Mouse (Mus musculus) v-Abl transformed pro-B cells (cell line): Measurements from ENCODE around the gene Os9.

ENCODE experiments used
- in situ Hi-C, 2 experiments: fragments of 400-800 bp; cut with MboI; formaldehyde crosslinking; loops; one replicate each; pipeline ENCODE4 v1.15.1; 2025; ENCODE audit not compliant: unreplicated experiment in 2 of 2

Gene Os9

DNA sequence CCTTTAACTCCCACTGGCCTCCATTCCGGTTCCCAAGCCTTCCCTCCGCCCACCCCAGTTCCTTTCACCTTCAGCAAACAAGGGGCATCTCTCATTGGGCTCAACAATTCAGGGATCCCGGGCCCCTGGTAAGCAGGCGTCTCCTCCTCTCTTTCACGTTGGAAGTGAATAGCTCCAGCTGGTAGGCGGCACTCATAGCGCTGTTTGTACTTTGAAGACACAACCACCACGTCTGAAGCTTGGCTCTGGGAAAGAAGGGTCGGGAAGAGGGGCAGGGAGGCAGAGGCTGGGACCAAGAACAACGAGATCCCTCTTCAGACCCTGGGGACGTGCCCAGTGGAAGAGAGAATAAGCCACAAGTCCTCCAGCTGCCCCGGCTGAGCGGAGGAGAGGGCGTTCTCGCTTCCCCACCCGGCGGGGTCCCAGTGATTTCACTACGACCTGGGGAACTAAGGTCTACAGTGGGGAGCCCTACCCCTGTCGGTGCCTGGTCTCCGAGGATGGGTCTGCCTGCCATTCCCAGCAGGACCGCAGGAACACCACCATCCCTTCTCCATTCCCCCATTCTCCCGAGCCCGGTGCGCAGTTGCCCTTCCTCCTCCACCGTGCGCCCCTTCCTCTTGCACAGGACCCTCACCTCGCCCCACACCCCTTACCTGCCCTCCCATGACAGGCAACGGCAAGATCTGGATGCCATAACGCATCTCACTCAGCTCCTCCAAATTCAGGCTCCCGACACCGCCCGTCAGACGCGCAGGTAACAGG is 448 bp downstream of the Os9 start:
- in situ Hi-C loops, result loop anchor here in 1 of 2 experiments (5.0 kb wide), 1 partner anchor 102 kb away; no protein-coding TSS in a partner anchor

DNA sequence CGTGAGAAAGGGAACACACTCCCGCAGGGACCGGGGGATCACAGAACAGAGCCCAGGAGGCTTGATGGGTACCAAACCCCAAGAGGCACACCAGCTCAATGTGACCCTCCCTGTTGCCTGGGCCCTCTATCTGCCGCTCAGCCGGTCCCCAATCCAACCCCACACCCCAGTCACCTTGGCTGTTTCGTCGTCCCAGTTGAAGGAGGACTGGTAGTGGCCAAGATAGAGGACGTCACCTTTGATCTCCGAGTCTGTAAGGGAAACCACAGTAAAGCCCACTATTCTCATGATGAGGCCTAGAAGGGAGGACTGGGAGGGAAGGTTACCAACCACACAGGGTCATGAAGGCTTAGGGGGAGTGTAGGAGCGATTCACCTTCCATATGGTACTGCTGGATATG is 1.7 kb downstream of the Os9 start:
- in situ Hi-C loops, result no loop called here

DNA sequence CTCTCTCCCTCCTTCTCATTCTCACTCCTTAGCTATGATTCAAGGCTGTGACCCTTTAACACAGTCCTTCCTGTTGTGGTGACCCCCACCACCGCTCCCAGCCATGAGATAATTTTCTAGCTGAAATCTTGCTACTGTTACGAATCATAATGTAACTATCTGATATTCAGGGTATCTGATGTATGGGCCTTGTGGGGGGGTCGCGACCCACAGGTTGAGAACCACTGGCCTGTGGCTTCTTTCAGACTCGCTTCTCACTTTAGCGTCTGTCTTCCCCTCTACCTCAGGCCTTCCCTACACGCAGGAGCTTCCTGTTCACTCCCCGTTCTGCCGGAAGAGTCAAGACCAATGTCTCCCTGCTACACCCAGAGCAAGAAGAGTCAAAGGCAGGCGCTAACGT is 2.5 kb downstream of the Os9 start:
- in situ Hi-C loops, result no loop called here

DNA sequence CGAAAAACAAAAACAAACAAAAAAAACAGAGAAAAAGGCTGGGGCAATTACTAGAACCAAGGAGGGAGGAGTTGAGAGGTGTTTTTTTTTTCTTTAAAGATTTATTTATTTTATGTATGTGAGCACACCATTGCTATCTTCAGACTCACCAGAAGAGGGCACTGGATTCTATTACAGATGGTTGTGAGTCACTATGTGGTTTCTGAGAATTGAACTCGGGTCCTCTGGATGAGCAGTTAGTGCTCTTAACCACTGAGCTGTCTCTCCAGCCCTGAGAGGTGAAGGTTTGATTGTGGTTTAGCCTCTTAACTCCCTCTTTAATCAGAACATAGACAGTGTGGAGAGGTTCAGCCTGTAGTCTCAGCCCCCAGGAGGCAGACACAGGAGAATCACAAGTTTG is 5.9 kb downstream of the Os9 start:
- in situ Hi-C loops, result no loop called here

DNA sequence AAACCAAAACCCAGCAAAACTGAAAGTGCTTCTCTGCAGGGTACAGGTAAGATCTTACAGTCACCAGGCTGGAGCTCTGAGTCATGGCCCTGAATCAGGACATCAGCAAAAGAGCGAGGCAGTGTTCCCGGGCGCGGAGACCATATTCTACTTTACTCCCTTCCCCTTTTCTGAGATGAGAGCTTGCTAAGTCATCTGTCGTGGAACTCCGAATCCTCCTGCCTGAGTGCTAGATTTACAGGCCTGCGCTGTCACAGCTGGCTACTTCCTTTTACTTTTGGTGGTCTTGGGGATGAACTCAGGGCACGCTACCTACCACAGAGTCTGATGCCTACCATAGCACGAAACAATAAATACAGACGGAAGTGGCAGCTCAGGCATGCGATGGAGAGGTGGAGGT is 6.5 kb downstream of the Os9 start:
- in situ Hi-C loops, result loop anchor here in 1 of 2 experiments (5.0 kb wide), 1 partner anchor 37 kb away; the partner anchor contains the start of gene Agap2

DNA sequence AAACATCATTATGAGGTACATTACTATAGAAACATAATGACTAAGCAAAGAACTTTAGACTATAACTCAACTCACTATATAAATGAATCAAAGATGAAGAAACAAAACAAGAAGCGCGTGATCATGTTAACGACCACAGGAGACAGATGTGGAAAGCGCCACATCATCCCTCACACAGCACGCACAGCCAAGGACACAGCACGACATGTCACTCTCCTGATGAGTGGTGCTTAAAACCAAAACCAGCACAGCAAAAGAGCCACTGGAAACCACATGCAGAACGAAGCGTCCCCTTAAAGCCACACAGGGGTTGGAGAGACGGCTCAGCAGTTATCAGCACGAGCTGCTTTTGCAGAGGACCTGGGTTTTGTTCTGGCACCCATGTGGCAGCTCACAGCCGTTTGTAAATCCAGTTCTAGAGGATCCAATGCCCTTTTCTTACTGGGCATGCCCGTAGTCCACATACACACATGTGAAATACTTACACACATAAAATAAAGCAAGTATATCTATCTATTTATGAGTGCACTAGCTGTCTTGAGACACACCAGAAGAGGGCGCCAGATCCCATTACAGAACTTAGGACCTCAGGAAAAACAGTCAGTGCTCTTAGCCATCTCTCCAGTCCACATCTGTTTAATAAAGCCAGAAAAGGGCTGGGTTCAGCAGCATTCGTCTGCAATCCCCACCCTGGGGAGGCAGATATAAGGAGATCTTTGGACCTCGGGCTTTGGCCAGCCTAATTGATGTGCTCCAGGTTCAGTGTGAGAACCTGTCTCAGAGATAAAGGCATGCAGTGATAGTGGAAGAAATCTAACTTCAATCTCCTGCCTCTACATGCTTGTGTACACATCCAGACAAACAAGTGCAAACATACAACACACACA is 9.7 kb downstream of the Os9 start:
- in situ Hi-C loops, result loop anchor here in 1 of 2 experiments (5.0 kb wide), 1 partner anchor 34 kb away; the partner anchor contains the start of gene Agap2

DNA sequence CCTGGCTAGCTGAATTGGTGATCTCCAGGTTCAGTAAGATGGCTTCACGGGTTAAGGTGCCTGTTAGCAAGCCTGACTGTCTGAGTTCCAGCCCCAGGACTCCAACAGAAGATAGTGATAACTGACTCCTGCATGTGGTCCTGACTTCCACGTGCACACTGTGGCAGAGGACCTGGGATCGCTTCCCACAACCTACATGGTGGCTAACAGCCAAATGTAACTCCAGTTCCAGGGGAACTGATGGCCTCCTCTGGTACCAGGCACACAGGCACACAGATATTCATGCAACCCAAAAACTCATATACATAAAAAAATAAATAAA is 12.7 kb downstream of the Os9 start:
- in situ Hi-C loops, result no loop called here

DNA sequence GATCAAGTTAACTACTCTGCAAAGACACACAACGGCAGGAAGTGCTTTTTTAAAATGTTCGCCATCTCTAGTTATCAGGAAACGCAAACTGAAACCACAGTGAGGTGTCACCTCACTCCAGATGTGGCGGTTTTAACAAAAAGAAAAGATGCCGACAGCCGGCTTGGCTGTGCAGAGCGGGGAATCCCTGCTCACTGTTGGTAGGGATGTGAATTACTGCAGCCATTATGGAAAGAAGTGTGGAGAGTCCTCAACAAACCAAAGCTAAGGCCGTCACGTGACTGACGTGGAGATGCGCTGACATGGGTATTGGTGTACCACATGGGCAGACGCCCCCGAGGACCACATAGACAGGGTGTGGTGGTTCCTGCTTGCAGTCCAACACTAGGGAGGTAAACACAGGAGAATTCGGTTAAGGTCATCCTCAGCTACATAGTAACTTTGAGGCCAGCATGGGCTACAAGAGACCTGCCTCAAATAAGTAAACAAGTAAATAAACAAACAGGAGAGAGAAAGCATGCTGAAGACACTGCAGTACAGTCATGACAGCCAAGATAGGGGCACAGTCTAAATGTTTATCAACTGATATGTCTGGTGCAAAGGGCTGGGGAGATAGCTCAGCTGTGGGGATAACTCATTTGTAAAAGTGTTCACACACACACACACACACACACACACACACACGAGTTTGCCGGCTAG is 13.2 kb downstream of the Os9 start:
- in situ Hi-C loops, result no loop called here

DNA sequence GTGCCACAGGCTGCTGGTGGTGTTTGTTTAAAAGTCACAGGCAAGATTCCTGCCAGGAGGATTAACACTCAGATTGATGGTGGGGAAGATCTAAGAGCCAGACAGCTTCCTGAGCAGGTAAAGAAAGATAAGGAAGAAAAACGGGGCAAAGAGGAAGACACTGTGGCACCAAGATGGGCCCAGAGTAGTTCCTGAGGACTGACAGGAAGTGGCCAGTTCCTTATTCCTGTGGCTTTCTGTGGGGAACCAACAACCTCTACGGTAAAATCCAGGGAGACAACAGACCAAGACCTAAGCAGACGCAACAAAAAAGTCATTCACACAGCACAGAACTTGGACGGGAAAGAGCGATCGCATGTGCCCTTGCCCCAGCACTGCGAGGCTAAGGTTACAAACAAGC is 17.3 kb downstream of the Os9 start:
- in situ Hi-C loops, result no loop called here

DNA sequence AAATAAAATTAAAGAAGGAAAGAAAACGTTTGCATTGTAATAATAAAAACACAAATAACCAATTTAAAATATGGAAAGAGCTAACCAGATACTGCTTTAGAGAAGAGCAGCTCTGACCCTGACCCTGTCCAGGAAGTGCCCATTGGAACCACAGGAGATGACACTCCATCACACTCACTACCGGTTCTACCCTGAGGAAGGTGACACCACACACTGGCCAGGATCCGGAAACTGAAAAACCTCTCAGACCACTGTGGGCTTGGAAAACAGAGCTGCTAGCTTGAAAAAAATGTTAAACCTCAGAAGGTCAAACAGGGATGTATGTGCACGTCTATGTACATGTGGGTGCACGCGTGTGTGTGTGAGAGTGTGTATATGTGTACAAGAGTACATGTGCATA is 19.8 kb downstream of the Os9 start:
- in situ Hi-C loops, result no loop called here

DNA sequence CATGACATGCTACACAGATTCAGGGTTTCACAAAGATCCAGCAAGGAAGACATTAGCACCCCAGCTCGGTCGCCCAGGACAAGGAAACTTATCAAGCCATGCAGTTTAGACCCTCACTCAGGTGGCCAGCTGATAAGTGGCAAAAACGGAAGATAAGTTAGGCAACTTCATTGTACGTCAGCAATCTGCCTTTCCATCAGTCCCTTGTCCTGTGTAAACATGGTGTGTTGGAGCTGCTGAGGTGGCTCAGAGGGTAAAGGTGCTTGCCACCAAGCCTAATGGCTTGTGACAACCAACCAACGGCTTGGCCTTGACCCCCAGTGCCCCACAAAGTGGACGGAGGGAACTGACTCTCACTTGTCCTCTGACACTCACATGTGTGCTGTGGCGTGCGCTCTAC is 20.5 kb downstream of the Os9 start:
- in situ Hi-C loops, result no loop called here

DNA sequence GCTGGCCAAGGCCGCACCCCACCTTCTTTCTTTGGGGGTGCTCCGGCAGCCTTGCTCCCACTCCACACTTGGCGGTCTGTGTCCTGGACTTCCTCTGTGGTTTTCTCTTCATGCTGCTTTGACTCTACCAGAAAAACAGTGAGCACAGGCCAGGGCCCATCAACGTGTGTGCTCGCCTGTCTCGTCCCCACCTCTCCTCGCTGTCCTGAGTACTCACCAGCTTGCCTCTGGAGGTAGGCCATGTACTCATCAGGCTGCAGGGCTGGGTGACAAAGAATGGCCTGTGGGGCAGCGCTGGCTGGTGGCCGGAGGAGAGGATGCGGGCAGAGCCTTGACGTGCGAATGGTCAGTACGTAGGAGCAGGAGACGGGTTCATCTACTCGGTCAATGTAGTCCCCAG is 21.1 kb downstream of the Os9 start:
- in situ Hi-C loops, result no loop called here

DNA sequence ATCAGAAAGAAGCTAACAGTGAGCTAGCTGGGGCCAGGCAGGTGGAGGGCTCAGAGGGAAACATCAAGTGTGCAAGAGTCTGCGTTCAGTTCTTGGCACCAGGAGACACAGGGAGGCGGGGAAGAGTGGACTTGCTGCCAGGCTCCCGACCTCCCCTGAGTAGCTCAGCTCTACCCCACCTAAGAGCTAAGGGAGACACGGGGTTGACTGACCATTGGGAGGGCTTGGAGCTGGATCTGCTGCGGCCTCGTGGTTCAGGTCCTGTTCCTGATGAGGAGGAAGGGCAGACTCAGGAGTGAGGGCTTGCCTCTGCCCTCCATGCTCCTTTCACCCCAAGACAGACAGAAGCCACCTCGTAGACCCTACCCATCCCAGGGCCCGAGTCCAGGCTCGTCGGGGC is 21.7 kb downstream of the Os9 start:
- in situ Hi-C loops, result no loop called here

DNA sequence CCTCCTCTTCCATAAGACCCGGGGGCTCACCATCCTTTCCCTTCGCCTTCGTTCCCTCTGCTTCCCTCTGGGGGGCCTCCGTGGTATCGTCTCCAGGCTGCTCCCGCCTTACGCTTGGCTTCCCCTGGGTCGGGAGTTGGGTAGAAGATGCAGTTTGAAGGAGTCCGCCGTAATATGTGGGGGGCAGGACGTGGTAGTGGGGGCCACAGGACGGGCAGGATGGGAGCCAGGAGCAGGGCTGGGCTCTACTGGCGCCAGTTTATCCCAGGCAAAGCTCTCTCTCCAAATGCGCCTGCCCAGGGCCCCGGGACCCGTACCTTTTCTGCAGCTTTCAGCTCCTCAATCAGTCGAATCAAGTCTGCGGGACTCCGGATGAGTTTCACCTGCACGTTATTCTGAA is 22.4 kb downstream of the Os9 start:
- in situ Hi-C loops, result no loop called here

DNA sequence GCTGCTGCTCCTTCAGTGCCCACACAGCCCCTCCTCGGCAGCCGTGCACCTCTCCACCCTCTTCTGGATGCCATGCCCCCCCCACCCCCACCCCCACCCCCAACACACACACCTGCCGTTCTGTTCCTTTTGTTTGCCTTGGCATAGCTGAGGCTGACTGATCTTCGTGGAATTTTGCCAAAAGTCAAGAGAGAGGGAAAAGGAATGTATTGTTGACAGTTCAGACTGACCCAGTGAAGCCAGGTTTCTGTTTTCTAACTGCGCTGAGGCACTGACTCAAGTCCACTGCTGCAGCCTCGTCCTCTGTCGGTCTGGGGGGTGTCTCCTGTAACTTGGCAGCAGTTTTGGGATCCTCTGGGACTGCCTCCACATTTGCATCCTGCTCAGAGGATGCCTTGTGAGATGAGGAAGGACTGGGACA is 26.5 kb downstream of the Os9 start:
- in situ Hi-C loops, result no loop called here

DNA sequence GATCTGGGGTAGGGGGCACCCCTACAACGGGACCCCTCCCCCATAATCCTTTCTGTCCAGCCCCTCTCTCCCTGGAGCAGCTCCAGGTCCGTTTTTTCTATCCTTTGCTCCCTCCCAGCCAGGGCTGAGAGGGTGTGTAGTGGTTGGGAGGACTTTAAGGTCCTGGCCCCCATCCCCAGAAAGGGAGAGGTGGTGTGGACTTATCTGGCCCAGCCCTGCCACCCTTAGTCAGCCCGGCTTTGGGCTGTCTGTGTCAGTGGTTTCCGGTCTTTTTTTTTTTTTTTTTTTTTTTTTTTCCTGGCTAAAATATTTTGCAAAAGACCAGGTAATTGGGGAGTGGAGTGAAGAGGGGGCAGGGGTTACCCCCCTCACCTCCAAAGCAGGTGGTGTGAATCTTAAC is 28.2 kb downstream of the Os9 start:
- in situ Hi-C loops, result no loop called here

DNA sequence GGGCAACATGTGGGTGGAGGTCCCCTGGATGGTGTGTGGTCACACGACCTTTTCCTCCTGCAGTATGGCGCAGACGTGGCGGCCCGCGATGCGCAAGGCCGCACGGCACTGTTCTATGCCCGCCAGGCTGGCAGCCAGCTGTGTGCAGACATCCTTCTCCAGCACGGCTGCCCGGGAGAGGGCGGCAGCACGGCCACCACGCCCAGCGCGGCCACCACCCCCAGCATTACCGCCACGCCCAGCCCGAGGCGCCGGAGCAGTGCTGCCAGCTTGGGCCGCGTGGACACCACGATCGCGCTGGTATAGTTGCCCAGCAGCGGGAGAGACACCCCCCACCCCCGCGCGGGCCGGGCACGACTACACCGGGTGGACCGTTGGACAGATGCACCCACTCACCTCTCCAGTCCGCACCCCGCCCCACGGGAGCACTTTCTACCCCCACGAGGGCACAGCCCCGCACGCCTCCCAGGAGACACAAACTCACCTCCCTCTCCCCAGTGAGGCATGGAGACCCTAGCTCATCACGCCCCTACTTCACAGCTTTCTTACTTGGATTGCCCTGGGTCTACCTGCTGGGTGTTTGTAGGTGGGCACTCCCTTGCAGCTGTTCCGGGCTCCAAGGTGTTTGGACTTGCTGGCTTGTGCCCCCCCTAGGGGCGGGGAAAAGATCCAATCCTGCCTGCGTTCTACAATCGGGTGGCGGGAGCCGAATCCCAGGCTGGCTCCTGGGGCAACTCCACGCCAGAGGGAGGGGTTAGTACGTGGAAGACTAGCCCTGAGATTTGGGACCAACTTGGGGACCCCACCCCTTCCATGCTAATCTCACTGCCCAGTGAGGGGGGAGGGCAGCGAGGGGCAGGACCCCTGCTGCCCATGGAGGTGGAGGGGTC is 29.2 kb downstream of the Os9 start:
- in situ Hi-C loops, result no loop called here

DNA sequence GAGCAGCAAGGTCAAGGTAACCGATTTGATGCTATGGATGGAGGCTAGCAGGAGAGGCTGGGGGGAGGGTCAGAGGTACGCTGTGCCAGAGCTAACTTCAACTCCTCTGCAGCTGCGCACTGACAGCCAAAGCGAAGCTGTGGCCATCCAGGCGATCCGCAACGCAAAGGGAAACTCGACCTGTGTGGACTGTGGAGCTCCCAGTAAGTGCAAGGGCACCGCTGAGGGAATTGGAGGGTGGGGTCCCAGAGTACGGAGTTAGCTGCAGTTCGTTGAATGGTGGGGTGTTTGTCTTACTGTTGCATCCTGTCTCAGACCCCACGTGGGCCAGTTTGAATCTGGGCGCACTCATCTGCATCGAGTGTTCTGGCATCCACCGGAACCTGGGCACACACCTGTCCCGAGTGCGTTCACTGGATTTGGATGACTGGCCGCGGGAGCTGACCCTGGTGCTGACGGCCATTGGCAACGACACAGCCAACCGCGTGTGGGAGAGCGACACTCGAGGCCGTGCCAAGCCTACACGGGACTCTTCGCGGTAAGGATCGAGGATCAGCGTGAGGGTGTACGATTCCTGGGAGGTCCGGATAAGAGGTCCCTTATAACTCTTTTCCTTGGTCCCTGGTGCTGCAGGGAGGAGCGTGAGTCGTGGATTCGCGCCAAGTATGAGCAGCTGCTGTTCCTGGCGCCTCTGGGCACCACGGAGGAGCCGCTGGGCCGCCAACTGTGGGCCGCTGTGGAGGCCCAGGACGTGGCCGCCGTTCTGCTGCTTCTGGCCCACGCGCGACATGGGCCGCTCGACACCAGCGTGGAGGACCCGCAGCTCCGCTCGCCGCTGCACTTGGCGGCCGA is 30.1 kb downstream of the Os9 start:
- in situ Hi-C loops, result no loop called here

DNA sequence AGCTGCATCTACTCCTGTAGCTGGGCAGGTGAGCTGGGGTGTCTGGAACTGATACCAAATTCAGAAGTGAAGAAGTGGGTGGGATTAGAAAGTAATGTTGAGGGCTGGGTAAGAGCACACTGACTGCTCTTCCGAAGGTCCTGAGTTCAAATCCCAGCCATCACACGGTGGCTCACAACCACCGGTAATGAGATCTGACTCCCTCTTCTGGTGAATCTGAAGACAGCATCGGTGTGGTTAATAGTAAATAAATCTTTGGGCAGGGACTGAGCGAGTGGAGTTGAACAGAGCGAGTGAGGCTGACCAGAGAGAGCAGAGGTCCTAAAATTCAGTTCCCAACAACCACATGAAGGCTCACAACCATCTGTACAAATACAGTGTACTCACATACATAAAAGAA is 35.3 kb downstream of the Os9 start:
- in situ Hi-C loops, result no loop called here
